Mouse (Mus musculus) forebrain, embryonic 10.5 days (tissue): ENCODE measurements around the gene Srebf2. TPM values are rescaled to one million over a fixed set of nuclear protein-coding genes. Genes with fewer than 3 reads are reported as not detected.
"Not testable (repeated sequence)": the region's sequence is repeated elsewhere in the genome, so short reads cannot be mapped to it uniquely, and the experiment has no call there.

Experiments used
- DNase-seq: peaks from one replicate; pipeline ENCODE4 v3.0.0-alpha.2; 2017; ENCODE audit warnings: low spot score; ENCODE audit errors: extremely low spot score
- H3K27ac ChIP-seq: fragments of 300-500 bp; sonication (generic); 2 replicates; pipeline ENCODE4 v1.5.1; 2016; ENCODE audit warnings: mild to moderate bottlenecking
- H3K27me3 ChIP-seq: fragments of 300-500 bp; sonication (generic); 2 replicates; pipeline ENCODE4 v1.6.1; 2016; ENCODE audit warnings: mild to moderate bottlenecking; ENCODE audit not compliant: poor library complexity, severe bottlenecking
- H3K36me3 ChIP-seq: fragments of 300-500 bp; sonication (generic); replicated peaks from 2 replicates; pipeline ENCODE4 v1.6.1; 2016; ENCODE audit warnings: mild to moderate bottlenecking, moderate library complexity
- H3K4me1 ChIP-seq: fragments of 300-500 bp; sonication (generic); 2 replicates; pipeline ENCODE4 v1.6.1; 2016
- H3K4me3 ChIP-seq: fragments of 300-500 bp; sonication (generic); 2 replicates; pipeline ENCODE4 v1.5.1; 2016; ENCODE audit warnings: mild to moderate bottlenecking, moderate library complexity
- H3K9me3 ChIP-seq: fragments of 300-500 bp; sonication (generic); 2 replicates; pipeline ENCODE4 v1.6.1; 2016; ENCODE audit warnings: mild to moderate bottlenecking, moderate library complexity
- whole genome bisulfite sequencing: fragments of 180-500 bp; shearing (Covaris S2); methylation state at CpG from one replicate; pipeline ENCODE4 v1.1.7; 2016; 5-methylcytosine and 5-hydroxymethylcytosine counted together
- polyA plus RNA-seq: library from polyadenylated mRNA; unstranded; fragments of >200 nt; fragmentation: Nextera tagmentation; extraction: Ambion mirVana; gene quantifications from 2 replicates; pipeline ENCODE4 v1.2.1, GENCODE M21; 2016

Srebf2 gene
- 207 and 227 TPM in 2 replicates for polyA plus RNA-seq

DNA sequence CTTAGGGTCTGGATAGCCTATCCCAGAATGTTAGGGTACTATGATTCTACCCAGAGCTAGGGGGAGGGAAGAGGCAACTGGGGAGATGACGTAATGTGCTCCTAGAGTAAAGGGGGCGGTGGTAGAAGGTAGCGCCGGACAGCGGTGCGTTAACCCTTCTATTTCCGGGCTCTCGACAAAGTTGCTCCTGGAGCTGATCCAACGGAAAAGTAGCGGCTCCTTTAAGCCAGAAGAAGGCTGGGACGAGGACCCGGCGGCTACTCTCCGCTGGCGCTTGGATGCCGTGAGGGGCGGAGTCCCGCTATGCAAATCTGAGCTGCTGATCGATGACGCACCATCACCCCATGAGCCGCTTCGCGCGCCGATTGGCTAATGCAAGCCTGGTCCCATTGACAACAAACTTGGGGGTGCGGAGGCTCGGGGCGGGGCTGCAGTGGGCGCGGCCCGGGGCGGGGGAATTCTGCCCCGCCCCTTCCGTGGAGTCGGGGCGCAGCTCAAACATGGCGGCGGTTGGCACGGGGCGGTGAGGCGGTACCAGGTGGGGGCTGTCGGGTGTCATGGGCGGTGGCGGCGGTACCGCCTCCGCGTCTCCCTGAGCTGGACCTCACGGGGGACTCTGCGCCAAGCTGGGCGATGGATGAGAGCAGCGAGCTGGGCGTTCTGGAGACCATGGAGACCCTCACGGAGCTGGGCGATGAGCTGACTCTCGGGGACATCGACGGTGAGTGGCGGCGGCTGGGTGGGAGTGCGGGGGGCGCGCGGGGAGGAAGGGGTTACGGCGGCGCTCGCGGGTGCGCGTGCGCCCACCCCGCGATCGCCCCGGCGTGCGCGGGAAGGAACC, at the start of gene Srebf2:
Gene Srebf2 (plus strand): TSS at position 412 of the 841 bp plus-strand sequence.
- Histone ChIP-seq H3K27ac (peak within 1 kb of the TSS; percentile 97), H3K36me3 (peaks cover 26% of the 10 kb centered on the region), H3K27me3 (no peaks in the 10 kb centered on the region), H3K9me3 (no peaks in the 10 kb centered on the region), H3K4me1 (peaks cover 50% of the 10 kb centered on the region), H3K4me3 (peak within 1 kb of the TSS; percentile 75)
- DNase-seq = peak; percentile 100
- WGBS = under 1% methylated on average over 76 of the region's 79 CpGs

DNA sequence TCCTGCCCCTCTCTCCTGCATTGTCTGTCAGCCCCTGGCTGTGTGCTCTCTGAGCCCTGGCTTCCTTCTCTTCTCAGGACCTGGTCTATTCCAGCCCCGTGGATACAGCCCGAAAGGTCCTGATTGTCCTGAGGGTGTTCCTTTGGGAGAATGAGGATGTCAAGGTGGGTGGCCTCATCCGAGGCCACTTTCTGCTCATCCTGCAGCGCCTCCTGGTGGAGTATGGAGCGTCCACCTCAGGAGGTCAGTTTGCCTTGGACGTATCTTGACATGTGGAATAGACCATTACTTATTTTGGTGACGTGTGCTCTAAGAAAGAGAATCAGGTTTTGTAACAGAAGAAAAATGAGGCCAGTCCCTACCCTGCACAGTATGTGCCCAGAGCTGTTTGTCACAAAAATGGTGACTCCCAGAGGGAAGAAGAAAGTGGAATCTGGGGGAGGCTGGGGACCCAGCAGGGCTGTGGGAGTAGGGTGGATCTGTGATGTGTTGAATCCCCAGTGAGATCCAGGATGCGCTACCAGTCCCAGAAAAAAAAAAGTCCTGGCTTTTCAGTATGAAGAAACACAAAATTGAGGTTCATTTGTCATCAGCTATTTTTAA, 39.9 kb upstream of the Srebf2 start:
- Histone ChIP-seq H3K36me3 (no peaks in the 10 kb centered on the region), H3K27me3 (no peaks in the 10 kb centered on the region), H3K9me3 (no peaks in the 10 kb centered on the region), H3K4me3 (no peak overlapping the region), H3K27ac (no peak overlapping the region), H3K4me1 (peaks cover 6% of the 10 kb centered on the region)
- peak; percentile 61 for DNase-seq
- WGBS = 21% methylated on average over 8 of the region's 8 CpGs

DNA sequence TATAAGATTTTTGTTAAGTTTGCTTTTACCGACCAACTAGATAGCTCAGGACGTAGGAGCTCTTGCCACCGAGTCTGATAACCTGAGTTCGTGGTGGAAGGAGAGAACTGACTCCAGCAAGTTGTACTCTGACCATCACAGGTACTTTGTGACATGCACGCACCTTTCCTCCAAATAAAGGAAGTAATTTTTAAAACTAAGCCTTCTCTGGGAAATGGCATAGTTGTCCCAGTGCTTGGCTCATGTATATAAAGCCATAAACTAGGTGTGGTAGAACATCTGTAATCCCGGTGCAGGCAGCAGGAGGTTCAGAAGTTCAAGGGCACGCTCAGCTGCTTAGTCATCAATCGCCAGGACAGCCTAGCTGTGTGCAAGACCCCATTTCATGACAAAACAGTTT, 26.4 kb upstream of the Srebf2 start:
- WGBS = 90% methylated on average over 8 of the region's 8 CpGs
- Histone ChIP-seq H3K9me3 (no peaks in the 10 kb centered on the region), H3K4me3 (no peak overlapping the region), H3K36me3 (no peaks in the 10 kb centered on the region), H3K27ac (no peak overlapping the region), H3K27me3 (no peaks in the 10 kb centered on the region), H3K4me1 (no peaks in the 10 kb centered on the region)
- DNase-seq = no peak

DNA sequence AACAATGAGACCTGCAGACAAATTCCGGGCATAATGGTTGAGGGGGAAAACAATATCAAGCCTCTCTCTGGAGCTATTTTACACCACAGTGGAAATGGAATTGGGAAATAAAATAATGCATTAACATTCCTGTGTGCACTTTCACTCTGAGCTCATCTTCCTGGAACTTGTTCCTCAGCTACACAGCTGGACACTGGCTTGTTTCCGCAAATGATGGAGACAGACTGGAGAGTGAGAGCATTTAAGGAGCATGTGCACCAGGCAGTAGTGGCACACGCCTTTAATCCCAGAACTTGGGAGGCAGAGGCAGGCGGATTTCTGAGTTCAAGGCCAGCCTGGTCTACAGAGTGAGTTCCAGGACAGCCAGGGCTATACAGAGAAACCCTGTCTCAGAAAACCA, 20.3 kb upstream of the Srebf2 start:
- Histone ChIP-seq H3K4me1 (peaks cover 26% of the 10 kb centered on the region), H3K4me3 (peak overlapping the region; percentile 87; the same call in 1 of the 2 replicates), H3K36me3 (peaks cover 20% of the 10 kb centered on the region)
- not testable (repeated sequence) for H3K27ac ChIP-seq, DNase-seq, H3K27me3 ChIP-seq, H3K9me3 ChIP-seq
- 83% methylated on average over 4 of the region's 4 CpGs for WGBS

DNA sequence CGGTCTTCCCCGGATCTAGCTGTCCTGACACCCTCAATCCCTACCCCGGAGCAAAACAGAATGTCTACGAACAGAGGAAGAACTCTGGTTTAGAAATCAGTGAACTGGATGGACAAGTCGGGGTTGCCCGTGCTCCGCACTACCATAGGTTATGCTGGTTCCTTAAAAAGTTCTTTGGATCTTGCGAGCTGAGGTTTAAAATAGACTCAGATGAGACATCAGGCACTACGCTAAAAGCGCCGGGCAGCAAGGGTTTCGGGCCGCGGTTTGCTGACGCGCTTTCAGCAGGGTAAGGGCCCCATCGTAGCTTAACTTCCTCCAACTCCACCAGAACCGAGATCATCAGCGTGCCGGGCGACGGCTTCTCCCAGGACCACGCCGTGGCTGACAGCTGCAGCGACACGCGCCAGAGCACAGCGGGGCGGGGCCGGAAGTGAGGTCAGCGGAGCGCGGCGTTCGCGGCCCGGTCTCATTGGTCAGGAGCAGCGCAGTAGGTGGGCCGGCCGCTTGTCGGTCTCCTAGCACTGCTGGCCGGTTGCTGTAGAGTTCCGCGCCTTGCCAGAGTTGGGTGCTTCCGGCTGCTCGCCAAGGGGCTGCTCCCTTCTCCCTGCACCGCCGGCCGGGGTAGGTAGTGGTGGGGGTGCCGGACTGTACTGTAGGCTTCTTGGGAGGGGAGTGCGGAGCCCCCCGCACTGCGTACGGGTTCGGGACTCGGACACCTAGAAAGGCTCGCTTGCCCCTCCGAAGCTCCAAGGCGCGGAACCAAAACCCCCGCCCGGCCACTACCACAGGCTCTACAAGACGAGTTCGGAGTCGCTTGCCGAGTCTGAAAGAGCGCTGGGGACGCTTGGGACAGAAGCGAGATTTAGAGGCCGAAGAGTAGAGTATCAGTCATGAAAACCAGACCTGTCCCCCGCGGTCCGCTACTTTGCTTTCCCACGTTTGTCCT, 19.3 kb upstream of the Srebf2 start, which contains the start of gene Ccdc134:
Gene Ccdc134 (plus strand): TSS at position 497 of the 949 bp plus-strand sequence.
- no peaks in the 10 kb centered on the region for H3K9me3 ChIP-seq
- H3K36me3 ChIP-seq = peaks cover 27% of the 10 kb centered on the region
- peak within 1 kb of the TSS; percentile 90 for H3K27ac ChIP-seq
- peak within 1 kb of the TSS; percentile 87 for H3K4me3 ChIP-seq
- peak; percentile 96 for DNase-seq
- H3K4me1 ChIP-seq = peaks cover 26% of the 10 kb centered on the region
- under 1% methylated on average over 74 of the region's 74 CpGs for WGBS
- no peaks in the 10 kb centered on the region; the same call in 1 of the 2 replicates for H3K27me3 ChIP-seq

DNA sequence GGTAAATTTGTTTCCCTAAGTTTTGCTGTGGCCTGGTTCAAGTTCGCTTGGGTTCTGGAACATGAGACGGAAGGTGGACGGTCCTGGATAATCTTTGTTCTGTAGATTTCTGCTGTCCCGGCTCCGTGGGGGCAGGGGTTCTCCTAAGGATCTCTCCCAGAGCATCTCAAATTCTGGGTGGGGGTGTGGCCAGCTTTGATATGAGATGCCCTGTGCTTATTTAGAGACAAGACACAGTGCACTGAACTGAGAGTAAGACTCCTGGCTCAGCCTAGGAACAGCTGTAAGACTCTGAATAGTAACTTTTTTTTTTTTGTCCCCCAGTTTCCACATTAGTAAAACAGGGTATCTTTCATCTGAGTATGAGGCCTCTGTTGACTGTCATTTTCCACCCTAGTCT, 18.6 kb upstream of the Srebf2 start:
- H3K27me3 ChIP-seq = no peaks in the 10 kb centered on the region; the same call in 1 of the 2 replicates
- peak overlapping the region; percentile 90 for H3K27ac ChIP-seq
- peaks cover 26% of the 10 kb centered on the region for H3K4me1 ChIP-seq
- 5% methylated on average over 5 of the region's 5 CpGs for WGBS
- H3K36me3 ChIP-seq = peaks cover 33% of the 10 kb centered on the region
- H3K9me3 ChIP-seq = no peaks in the 10 kb centered on the region
- peak overlapping the region; percentile 87 for H3K4me3 ChIP-seq
- no peak for DNase-seq

DNA sequence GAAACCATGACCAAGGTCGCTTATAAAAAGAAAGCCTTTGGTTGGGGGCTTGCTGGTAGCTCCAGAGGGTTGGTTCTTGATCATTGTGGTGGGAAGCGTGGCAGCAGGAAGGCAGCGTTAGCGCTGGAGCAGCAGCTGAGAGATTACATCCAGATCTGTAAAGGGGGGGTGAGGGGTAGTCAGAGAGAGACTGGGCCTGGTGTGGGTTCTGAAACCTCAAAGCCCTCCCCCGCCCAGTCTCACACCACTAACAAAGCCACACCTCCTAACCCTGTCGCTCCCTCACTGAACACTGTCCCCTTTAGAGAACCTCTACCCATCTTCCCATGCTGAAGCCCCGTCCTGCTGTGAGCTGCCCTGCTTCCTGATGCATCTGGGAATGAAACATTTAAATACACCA, 16.4 kb upstream of the Srebf2 start:
- DNase-seq = no peak
- no peak overlapping the region for H3K4me3 ChIP-seq
- H3K27me3 ChIP-seq = no peaks in the 10 kb centered on the region; the same call in 1 of the 2 replicates
- peaks cover 26% of the 10 kb centered on the region for H3K4me1 ChIP-seq
- H3K36me3 ChIP-seq = peaks cover 46% of the 10 kb centered on the region
- 74% methylated on average over 7 of the region's 7 CpGs for WGBS
- no peaks in the 10 kb centered on the region for H3K9me3 ChIP-seq
- no peak overlapping the region for H3K27ac ChIP-seq

DNA sequence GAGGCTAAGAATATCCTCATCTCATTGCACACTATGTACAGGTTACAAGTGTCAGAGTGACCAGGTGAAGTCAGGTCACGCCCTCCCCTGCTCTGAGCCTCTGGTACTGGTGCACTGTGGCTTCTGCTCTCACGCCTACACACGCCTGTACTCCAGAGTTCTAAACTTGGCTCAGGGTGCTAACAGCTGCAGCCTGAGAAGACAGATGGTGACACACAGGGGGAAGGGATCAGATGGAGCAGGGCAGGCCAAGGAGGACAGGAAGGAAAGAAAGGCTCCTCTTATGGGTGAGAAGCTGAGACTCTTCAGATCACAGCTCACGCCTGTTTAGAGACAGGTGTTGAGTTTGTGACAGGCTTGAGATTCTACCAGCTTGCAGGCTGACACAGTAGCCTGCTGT, 11.6 kb upstream of the Srebf2 start:
- Histone ChIP-seq H3K27me3 (no peaks in the 10 kb centered on the region), H3K9me3 (no peaks in the 10 kb centered on the region), H3K27ac (no peak overlapping the region), H3K4me1 (no peaks in the 10 kb centered on the region), H3K36me3 (peaks cover 56% of the 10 kb centered on the region), H3K4me3 (no peak overlapping the region)
- WGBS = 87% methylated on average over 4 of the region's 4 CpGs
- DNase-seq = no peak

DNA sequence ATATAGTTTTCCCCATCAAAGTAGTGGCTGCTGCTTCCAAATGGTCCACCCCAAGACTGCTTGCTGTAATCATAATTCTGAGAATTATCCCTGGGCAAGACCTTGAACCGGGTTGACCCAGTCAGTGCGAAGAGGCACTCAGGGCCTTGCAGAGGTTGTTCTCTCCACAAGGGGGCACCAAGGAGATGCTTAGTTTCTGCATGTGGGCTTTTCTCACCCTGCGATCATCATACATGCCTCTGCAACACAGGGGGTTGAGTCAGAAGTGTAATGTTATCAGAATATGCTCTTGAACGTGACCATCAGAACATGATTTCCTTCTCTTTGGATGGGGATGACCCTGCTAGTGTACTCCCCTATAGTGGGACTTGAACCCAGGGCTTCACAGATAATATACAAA, 8.4 kb upstream of the Srebf2 start:
- 70% methylated on average over 4 of the region's 4 CpGs for WGBS

DNA sequence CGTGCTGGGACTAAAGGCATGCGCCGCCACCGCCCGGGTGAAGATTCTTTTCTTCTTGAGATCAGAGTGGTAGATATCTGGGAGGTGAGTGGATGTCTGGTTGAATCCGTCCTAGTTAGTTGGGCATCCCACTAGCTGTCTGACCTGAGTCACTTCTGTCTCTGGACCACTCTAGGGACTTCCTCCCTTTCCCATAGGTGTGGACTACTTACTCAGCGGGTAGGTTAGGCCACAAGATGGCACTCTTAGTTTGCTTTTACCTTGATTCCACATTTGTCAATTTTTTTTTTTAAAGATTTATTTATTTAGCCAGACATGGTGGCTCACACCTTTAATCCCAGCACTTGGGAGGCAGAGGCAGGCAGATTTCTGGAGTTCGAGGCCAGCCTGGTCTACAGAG, 7.8 kb upstream of the Srebf2 start:
- 95% methylated on average over 8 of the region's 8 CpGs for WGBS
- Histone ChIP-seq H3K9me3 (no peaks in the 10 kb centered on the region), H3K27me3 (no peaks in the 10 kb centered on the region), H3K4me1 (peaks cover 5% of the 10 kb centered on the region), H3K36me3 (peaks cover 41% of the 10 kb centered on the region), H3K4me3 (no peak overlapping the region), H3K27ac (no peak overlapping the region)
- DNase-seq = no peak

More for the DNA sequence above, 8.4 kb upstream of the Srebf2 start:
- H3K4me3 ChIP-seq = no peak overlapping the region
- no peak overlapping the region for H3K27ac ChIP-seq
- peaks cover 47% of the 10 kb centered on the region for H3K36me3 ChIP-seq
- no peaks in the 10 kb centered on the region for H3K4me1 ChIP-seq
- peak; percentile 50 for DNase-seq
- no peaks in the 10 kb centered on the region for H3K9me3 ChIP-seq
- no peaks in the 10 kb centered on the region for H3K27me3 ChIP-seq

DNA sequence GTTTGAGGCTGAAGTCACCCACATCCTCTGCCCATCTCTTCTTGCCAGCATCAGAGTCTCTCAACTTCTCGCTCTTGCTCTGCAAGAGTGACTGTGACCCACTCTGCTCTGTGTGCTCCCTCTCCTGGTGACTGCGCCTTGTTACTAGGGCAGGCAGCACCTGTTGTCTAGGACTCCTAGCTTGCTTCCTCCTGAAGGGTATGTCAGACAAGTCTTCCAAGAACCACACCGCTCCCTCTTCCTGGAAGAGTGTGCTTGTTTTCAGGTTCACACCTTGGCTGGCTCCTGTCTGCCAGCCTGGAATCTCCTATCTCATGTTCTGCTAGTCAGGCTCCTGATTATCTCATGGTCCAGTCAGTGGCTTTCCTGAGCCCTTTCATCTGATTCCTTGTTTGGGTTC, 6.6 kb upstream of the Srebf2 start:
- Histone ChIP-seq H3K4me3 (no peak overlapping the region), H3K27me3 (no peaks in the 10 kb centered on the region), H3K27ac (peak overlapping the region; percentile 71; the same call in 1 of the 2 replicates), H3K9me3 (no peaks in the 10 kb centered on the region), H3K4me1 (peaks cover 17% of the 10 kb centered on the region), H3K36me3 (peaks cover 39% of the 10 kb centered on the region)
- 88% methylated on average over 3 of the region's 3 CpGs for WGBS
- DNase-seq = no peak

DNA sequence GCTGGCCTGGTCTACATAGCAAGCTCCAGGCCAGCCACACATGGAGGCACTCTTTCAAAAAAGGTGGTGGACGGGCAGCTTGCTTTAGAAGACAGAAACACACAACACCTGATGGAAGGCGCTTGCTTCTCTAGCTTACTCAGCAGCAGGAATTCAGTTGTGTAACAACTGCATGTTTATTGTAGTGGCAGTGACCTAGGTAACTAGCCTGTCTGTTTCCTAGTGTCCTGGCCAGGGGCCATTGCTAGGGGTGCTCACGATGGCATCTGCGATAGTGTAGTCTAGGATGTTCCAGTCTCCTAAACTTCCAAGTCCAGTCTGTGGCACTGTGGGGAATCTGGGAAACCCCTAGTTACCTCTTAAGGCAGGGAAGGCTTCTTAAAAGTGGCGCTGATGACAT, 2.8 kb upstream of the Srebf2 start:
- H3K4me1 ChIP-seq = peaks cover 41% of the 10 kb centered on the region
- no peak for DNase-seq
- H3K27me3 ChIP-seq = no peaks in the 10 kb centered on the region
- H3K9me3 ChIP-seq = no peaks in the 10 kb centered on the region
- 93% methylated on average over 5 of the region's 5 CpGs for WGBS
- H3K27ac ChIP-seq = peak overlapping the region; percentile 97
- peaks cover 27% of the 10 kb centered on the region for H3K36me3 ChIP-seq
- H3K4me3 ChIP-seq = no peak overlapping the region
